Mouse (Mus musculus) olfactory bulb, adult 2 months (tissue): ENCODE data around the gene Rundc3a.

Experiments
- CTCF ChIP-seq: fragments of 200-500 bp; IDR thresholded peaks from 2 replicates; pipeline ENCODE4 v1.5.1; 2012; ENCODE audit warnings: low read depth, mild to moderate bottlenecking, low read length, moderate library complexity; ENCODE audit not compliant: insufficient read depth
- POLR2A ChIP-seq: fragments of 200-500 bp; IDR thresholded peaks from 2 replicates; pipeline ENCODE4 v1.6.1; 2012; ENCODE audit warnings: mild to moderate bottlenecking, low read depth, low read length, moderate library complexity; ENCODE audit not compliant: insufficient read depth

GRCm38 (mm10) chr11:102395250-102395649 is 2.0 kb downstream of the Rundc3a start:
- TF ChIP-seq POLR2A (no peak), CTCF (no peak)
